Mouse (Mus musculus) liver, postnatal 0 days (tissue): ENCODE results near the gene Syn3.

Source experiments
- CTCF ChIP-seq: sonication (generic); IDR thresholded peaks from 2 replicates; pipeline ENCODE4 v1.5.1; 2016; ENCODE audit warnings: antibody characterized with exemption, low read depth
- EP300 ChIP-seq: IDR thresholded peaks from 2 replicates; pipeline ENCODE4 v1.6.1; 2016; ENCODE audit warnings: antibody characterized with exemption, low read depth, mild to moderate bottlenecking

DNA sequence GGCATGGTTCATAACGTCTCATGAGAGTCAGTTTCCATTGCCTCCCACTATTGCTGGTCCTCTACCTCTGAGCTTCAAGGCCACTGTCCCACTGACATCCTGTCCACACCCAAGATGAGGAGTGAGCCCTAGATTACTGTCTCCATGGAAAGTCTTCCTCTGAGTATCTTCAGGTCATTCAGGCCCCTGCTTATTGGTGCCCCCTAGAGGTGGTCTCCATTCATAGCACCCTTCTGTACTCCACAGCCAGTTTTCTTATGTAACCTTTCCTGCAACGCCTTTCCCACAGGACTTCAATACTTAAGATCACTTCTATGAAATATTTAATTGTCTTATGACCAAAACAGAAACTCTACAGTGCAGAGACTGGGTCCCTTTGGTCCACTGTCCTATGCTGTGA, 80.4 kb downstream of the Syn3 start:
- peak; percentile 49 for TF ChIP-seq CTCF
- no peak for TF ChIP-seq EP300
